Mouse (Mus musculus): ENCODE measurements around the gene Gm136. TPM values are rescaled to one million over a fixed set of nuclear protein-coding genes. Genes with fewer than 3 reads are reported as not detected.
"Not testable (repeated sequence)": the region's sequence is repeated elsewhere in the genome, so short reads cannot be mapped to it uniquely, and the experiment has no call there.

Gene Gm136
- polyA plus RNA-seq, 1 experiment: not detected

DNA sequence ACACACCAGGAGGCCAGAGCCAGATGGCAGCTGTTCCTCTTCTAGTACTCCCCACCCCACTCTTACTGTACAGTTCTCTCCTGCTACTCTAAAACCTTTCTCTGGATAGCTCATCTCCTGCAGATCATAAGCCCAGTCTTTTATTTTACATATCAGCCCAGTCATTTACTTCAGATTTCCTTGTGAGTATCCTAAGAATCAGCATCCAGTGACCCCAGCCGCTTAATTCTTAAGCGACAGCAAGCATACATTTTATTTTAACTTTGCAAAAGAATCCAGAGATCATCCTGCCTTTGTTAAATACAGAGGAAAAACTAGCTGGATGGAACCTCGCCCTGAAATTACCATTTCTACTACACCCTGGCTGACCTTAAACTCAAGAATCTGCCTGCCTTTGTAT, 21.6 kb downstream of the Gm136 start:
- TF ChIP-seq EP300 (IDR thresholded peaks at IDR 0.05; ENCODE audit: insufficient read depth, low read depth, low read length) (no peak), CTCF (IDR thresholded peaks at IDR 0.05; ENCODE audit: low read depth, low read length) (no peak), POLR2A (IDR thresholded peaks at IDR 0.05; ENCODE audit: insufficient read depth, low read length) (no peak)
- no peaks in the 10 kb centered on the region for H3K4me1 ChIP-seq (ENCODE audit: control insufficient read depth, insufficient read depth, low read length)
- no peak overlapping the region for H3K4me3 ChIP-seq (ENCODE audit: low read depth, low read length)
- H3K9me3 ChIP-seq (replicated peaks; ENCODE audit: control insufficient read depth, insufficient read depth, low read length, poor library complexity, severe bottlenecking): 0 out of 2 replicates have a peak, but pooled peaks cover 4% of the 10 kb centered on the region
- H3K27me3 ChIP-seq (ENCODE audit: control insufficient read depth, insufficient read depth, low read length, poor library complexity, severe bottlenecking): no peaks in the 10 kb centered on the region
- H3K9ac ChIP-seq (ENCODE audit: low read depth, poor library complexity, severe bottlenecking): no peak overlapping the region
- H3K36me3 ChIP-seq (ENCODE audit: control insufficient read depth, insufficient read depth, low read length, poor library complexity, severe bottlenecking): no peaks in the 10 kb centered on the region
- no peak overlapping the region for H3K27ac ChIP-seq (ENCODE audit: insufficient read depth, low read length)

GRCm38 (mm10) chr4:34733415-34733814, 22.6 kb downstream of the Gm136 start:
- not testable (repeated sequence) for H3K27me3 ChIP-seq (ENCODE audit: control insufficient read depth, insufficient read depth, low read length, poor library complexity, severe bottlenecking); H3K27ac ChIP-seq (ENCODE audit: insufficient read depth, low read length); H3K4me1 ChIP-seq (ENCODE audit: control insufficient read depth, insufficient read depth, low read length)

GRCm38 (mm10) chr4:34729851-34730341, 26.2 kb downstream of the Gm136 start, which contains the start of gene Cfap206:
Gene Cfap206 (minus strand): TSS chr4:34730206.
- H3K9me3 ChIP-seq (replicated peaks; ENCODE audit: control insufficient read depth, insufficient read depth, low read length, poor library complexity, severe bottlenecking): no peaks in the 10 kb centered on the region
- H3K27me3 ChIP-seq (ENCODE audit: control insufficient read depth, insufficient read depth, low read length, poor library complexity, severe bottlenecking): no peaks in the 10 kb centered on the region
- H3K9ac ChIP-seq (ENCODE audit: low read depth, poor library complexity, severe bottlenecking): no peak within 1 kb of the TSS
- peak within 1 kb of the TSS; percentile 80 for H3K4me3 ChIP-seq (ENCODE audit: low read depth, low read length)
- H3K36me3 ChIP-seq (ENCODE audit: control insufficient read depth, insufficient read depth, low read length, poor library complexity, severe bottlenecking): no peaks in the 10 kb centered on the region
- TF ChIP-seq POLR2A (IDR thresholded peaks at IDR 0.05; ENCODE audit: insufficient read depth, low read length) (no peak), CTCF (IDR thresholded peaks at IDR 0.05; ENCODE audit: low read depth, low read length) (no peak), EP300 (IDR thresholded peaks at IDR 0.05; ENCODE audit: insufficient read depth, low read depth, low read length) (no peak)
- H3K4me1 ChIP-seq (ENCODE audit: control insufficient read depth, insufficient read depth, low read length): no peaks in the 10 kb centered on the region
- H3K27ac ChIP-seq (ENCODE audit: insufficient read depth, low read length): no peak within 1 kb of the TSS

More at GRCm38 (mm10) chr4:34733415-34733814, 22.6 kb downstream of the Gm136 start:
- H3K9ac ChIP-seq (ENCODE audit: low read depth, poor library complexity, severe bottlenecking); H3K9me3 ChIP-seq (replicated peaks; ENCODE audit: control insufficient read depth, insufficient read depth, low read length, poor library complexity, severe bottlenecking); H3K36me3 ChIP-seq (ENCODE audit: control insufficient read depth, insufficient read depth, low read length, poor library complexity, severe bottlenecking); H3K4me3 ChIP-seq (ENCODE audit: low read depth, low read length): not testable (repeated sequence)

DNA sequence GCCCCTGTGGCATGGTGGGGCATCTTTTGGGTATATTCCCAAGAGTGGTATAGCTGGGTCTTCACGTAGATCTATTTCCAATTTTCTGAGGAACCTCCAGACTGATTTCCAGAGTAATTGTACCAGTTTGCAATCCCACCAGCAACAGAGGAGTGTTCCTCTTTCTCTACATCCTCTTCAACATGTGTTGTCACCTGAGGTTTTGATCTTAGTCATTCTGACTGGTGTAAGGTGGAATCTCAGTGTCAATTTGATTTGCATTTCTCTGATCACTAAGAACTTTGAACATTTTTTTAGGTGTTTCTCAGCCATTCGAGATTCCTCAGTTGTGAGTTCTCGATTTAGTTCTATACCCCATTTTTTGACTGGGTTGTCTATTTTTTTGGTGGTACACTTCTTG, 30.4 kb downstream of the Gm136 start:
- not testable (repeated sequence) for H3K27ac ChIP-seq (ENCODE audit: insufficient read depth, low read length); H3K9ac ChIP-seq (ENCODE audit: low read depth, poor library complexity, severe bottlenecking); H3K9me3 ChIP-seq (replicated peaks; ENCODE audit: control insufficient read depth, insufficient read depth, low read length, poor library complexity, severe bottlenecking); H3K36me3 ChIP-seq (ENCODE audit: control insufficient read depth, insufficient read depth, low read length, poor library complexity, severe bottlenecking); H3K27me3 ChIP-seq (ENCODE audit: control insufficient read depth, insufficient read depth, low read length, poor library complexity, severe bottlenecking); H3K4me3 ChIP-seq (ENCODE audit: low read depth, low read length); H3K4me1 ChIP-seq (ENCODE audit: control insufficient read depth, insufficient read depth, low read length)

DNA sequence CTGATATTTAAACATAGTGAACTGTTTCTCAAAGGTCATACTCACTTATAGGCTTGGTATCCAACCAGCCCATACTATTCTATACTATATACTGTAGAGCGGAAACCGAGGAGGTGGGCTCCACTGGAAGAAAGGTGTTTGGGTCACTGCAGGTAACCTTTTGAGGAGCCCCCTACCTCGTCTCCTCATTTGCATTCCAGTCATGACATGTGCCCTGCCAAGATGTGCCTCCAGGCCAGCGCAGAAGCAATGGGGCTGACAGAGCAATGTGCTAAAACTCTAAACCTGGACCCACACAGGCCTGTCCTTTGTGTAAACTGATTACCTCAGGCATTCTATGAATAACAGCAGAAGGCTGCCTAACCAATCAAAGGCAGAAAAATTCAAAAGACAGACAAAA, 31.8 kb downstream of the Gm136 start:
- TF ChIP-seq POLR2A (IDR thresholded peaks at IDR 0.05; ENCODE audit: insufficient read depth, low read length) (no peak), CTCF (IDR thresholded peaks at IDR 0.05; ENCODE audit: low read depth, low read length) (no peak), EP300 (IDR thresholded peaks at IDR 0.05; ENCODE audit: insufficient read depth, low read depth, low read length) (no peak)
- H3K27me3 ChIP-seq (ENCODE audit: control insufficient read depth, insufficient read depth, low read length, poor library complexity, severe bottlenecking): no peaks in the 10 kb centered on the region
- no peak overlapping the region for H3K27ac ChIP-seq (ENCODE audit: insufficient read depth, low read length)
- no peak overlapping the region for H3K9ac ChIP-seq (ENCODE audit: low read depth, poor library complexity, severe bottlenecking)
- peaks cover 8% of the 10 kb centered on the region for H3K9me3 ChIP-seq (replicated peaks; ENCODE audit: control insufficient read depth, insufficient read depth, low read length, poor library complexity, severe bottlenecking)
- H3K36me3 ChIP-seq (ENCODE audit: control insufficient read depth, insufficient read depth, low read length, poor library complexity, severe bottlenecking): no peaks in the 10 kb centered on the region
- H3K4me1 ChIP-seq (ENCODE audit: control insufficient read depth, insufficient read depth, low read length): no peaks in the 10 kb centered on the region
- no peak overlapping the region for H3K4me3 ChIP-seq (ENCODE audit: low read depth, low read length)

GRCm38 (mm10) chr4:34723186-34723585, 32.9 kb downstream of the Gm136 start:
- TF ChIP-seq EP300 (IDR thresholded peaks at IDR 0.05; ENCODE audit: insufficient read depth, low read depth, low read length) (no peak), CTCF (IDR thresholded peaks at IDR 0.05; ENCODE audit: low read depth, low read length) (no peak), POLR2A (IDR thresholded peaks at IDR 0.05; ENCODE audit: insufficient read depth, low read length) (no peak)
- Histone ChIP-seq H3K4me1 (ENCODE audit: control insufficient read depth, insufficient read depth, low read length) (no peaks in the 10 kb centered on the region), H3K36me3 (ENCODE audit: control insufficient read depth, insufficient read depth, low read length, poor library complexity, severe bottlenecking) (no peaks in the 10 kb centered on the region), H3K27me3 (ENCODE audit: control insufficient read depth, insufficient read depth, low read length, poor library complexity, severe bottlenecking) (no peaks in the 10 kb centered on the region), H3K9ac (ENCODE audit: low read depth, poor library complexity, severe bottlenecking) (no peak overlapping the region), H3K9me3 (replicated peaks; ENCODE audit: control insufficient read depth, insufficient read depth, low read length, poor library complexity, severe bottlenecking) (peaks cover 17% of the 10 kb centered on the region), H3K27ac (ENCODE audit: insufficient read depth, low read length) (no peak overlapping the region), H3K4me3 (ENCODE audit: low read depth, low read length) (no peak overlapping the region)

All from ES-Bruce4 (cell line).